Mouse (Mus musculus) kidney, adult 9 months (tissue): ENCODE results near the gene Cadps2.

Source experiments
- DNase-seq: peaks from one replicate; pipeline ENCODE4 v3.0.0; 2022

Gene Cadps2

GRCm38 (mm10) chr6:23249616-23250287 lies 589.5 kb downstream of the Cadps2 start:
- no peak for DNase-seq

GRCm38 (mm10) chr6:23249053-23249401 lies 590.2 kb downstream of the Cadps2 start:
- DNase-seq: no peak

GRCm38 (mm10) chr6:23248313-23249052 lies 590.7 kb downstream of the Cadps2 start, which contains the start of gene Fezf1:
Gene Fezf1 (minus strand): TSS chr6:23248362.
- no peak for DNase-seq

GRCm38 (mm10) chr6:23247512-23248312 lies 591.5 kb downstream of the Cadps2 start:
- no peak for DNase-seq

GRCm38 (mm10) chr6:23246790-23247511 lies 592.3 kb downstream of the Cadps2 start:
- no peak for DNase-seq

- DNase-seq: no peak
Measured at GRCm38 (mm10) chr6:23246061-23246789, 593.0 kb downstream of the Cadps2 start.

- no peak for DNase-seq
Measured at GRCm38 (mm10) chr6:23245545-23246011, 593.6 kb downstream of the Cadps2 start.

- no peak for DNase-seq
Measured at GRCm38 (mm10) chr6:23245121-23245520, 594.1 kb downstream of the Cadps2 start.

- no peak for DNase-seq
Measured at GRCm38 (mm10) chr6:23243821-23244760, 595.1 kb downstream of the Cadps2 start.
